Mouse (Mus musculus) myocyte (in vitro differentiated cells): Measurements from ENCODE around the gene Dmgdh. TPM values are rescaled to one million over a fixed set of nuclear protein-coding genes. Genes with fewer than 3 reads are reported as not detected.
A peak's percentile ranks its signal among the peaks of the same experiment; 100 is the strongest.

Source experiments
- H3K27me3 ChIP-seq: one replicate; pipeline ENCODE4 v1.6.1; 2011; ENCODE audit not compliant: control insufficient read depth, insufficient read depth, insufficient read length
- H3K36me3 ChIP-seq: one replicate; pipeline ENCODE4 v1.6.1; 2011; ENCODE audit not compliant: control insufficient read depth, insufficient read depth
- H3K4me2 ChIP-seq: one replicate; pipeline ENCODE4 v1.6.1; 2011; ENCODE audit warnings: low read depth, control low read depth
- H3K4me3 ChIP-seq: one replicate; pipeline ENCODE4 v1.5.1; 2011; ENCODE audit warnings: mild to moderate bottlenecking, control low read depth, moderate library complexity
- H3K79me2 ChIP-seq: one replicate; pipeline ENCODE4 v1.6.1; 2011; ENCODE audit not compliant: control insufficient read depth, insufficient read depth
- H3ac ChIP-seq: one replicate; pipeline ENCODE4 v1.6.1; 2011; ENCODE audit not compliant: control insufficient read depth, insufficient read length
- CEBPB ChIP-seq: IDR thresholded peaks from 2 replicates; pipeline ENCODE4 v1.6.1; 2011; ENCODE audit warnings: mild to moderate bottlenecking, moderate library complexity; ENCODE audit not compliant: poor library complexity, insufficient read depth, severe bottlenecking
- E2F4 ChIP-seq: IDR thresholded peaks from one replicate; pipeline ENCODE4 v1.6.1; 2011; ENCODE audit warnings: mild to moderate bottlenecking, control low read depth, moderate library complexity; ENCODE audit not compliant: insufficient read depth
- MAX ChIP-seq: IDR thresholded peaks from one replicate; pipeline ENCODE4 v1.6.1; 2011; ENCODE audit warnings: low read depth, mild to moderate bottlenecking, control low read depth
- MYOD1 ChIP-seq, 3 experiments: IDR thresholded peaks; one replicate each; pipeline ENCODE4 v1.6.1; 2011; ENCODE audit warnings: control low read depth in 2 of 3, low read depth in 2 of 3, mild to moderate bottlenecking in 2 of 3, moderate library complexity in 1 of 3; ENCODE audit not compliant: insufficient read length in 2 of 3, control insufficient read depth in 1 of 3
- MYOG ChIP-seq, 3 experiments: IDR thresholded peaks; one replicate each; pipeline ENCODE4 v1.6.1; 2011; ENCODE audit warnings: control low read depth in 2 of 3, low read depth in 2 of 3, mild to moderate bottlenecking in 2 of 3; ENCODE audit not compliant: insufficient read length in 2 of 3, control insufficient read depth in 1 of 3, insufficient read depth in 1 of 3
- POLR2A ChIP-seq: IDR thresholded peaks from one replicate; pipeline ENCODE4 v1.6.1; 2011; ENCODE audit warnings: low read depth, mild to moderate bottlenecking, control low read depth, moderate library complexity; ENCODE audit not compliant: insufficient read length
- POLR2AphosphoS2 ChIP-seq: IDR thresholded peaks from one replicate; pipeline ENCODE4 v1.6.1; 2011; ENCODE audit warnings: low read depth, control low read depth; ENCODE audit not compliant: insufficient read length
- REST ChIP-seq: IDR thresholded peaks from one replicate; pipeline ENCODE4 v1.6.1; 2011; ENCODE audit warnings: mild to moderate bottlenecking, control low read depth, moderate library complexity; ENCODE audit not compliant: insufficient read depth, insufficient read length
- SRF ChIP-seq: IDR thresholded peaks from one replicate; pipeline ENCODE4 v1.6.1; 2011; ENCODE audit warnings: low read depth; ENCODE audit not compliant: control insufficient read depth, insufficient read length
- TCF12 ChIP-seq: IDR thresholded peaks from one replicate; pipeline ENCODE4 v1.6.1; 2011; ENCODE audit warnings: mild to moderate bottlenecking, control low read depth; ENCODE audit not compliant: poor library complexity, insufficient read depth, severe bottlenecking
- TCF3 ChIP-seq: IDR thresholded peaks from one replicate; pipeline ENCODE4 v1.6.1; 2011; ENCODE audit warnings: low read depth, control low read depth; ENCODE audit not compliant: insufficient read length
- USF1 ChIP-seq: IDR thresholded peaks from one replicate; pipeline ENCODE4 v1.6.1; 2011; ENCODE audit warnings: low read depth, mild to moderate bottlenecking, control low read depth, moderate library complexity
- polyA plus RNA-seq: library from polyadenylated mRNA; unstranded; fragments of >200 nt; fragmentation: generic; extraction: Trizol; gene quantifications from one replicate; pipeline ENCODE4 v1.2.1, GENCODE M21; 2012; ENCODE audit warnings: missing spikeins

Dmgdh gene
- polyA plus RNA-seq, 1 experiment = not detected

DNA sequence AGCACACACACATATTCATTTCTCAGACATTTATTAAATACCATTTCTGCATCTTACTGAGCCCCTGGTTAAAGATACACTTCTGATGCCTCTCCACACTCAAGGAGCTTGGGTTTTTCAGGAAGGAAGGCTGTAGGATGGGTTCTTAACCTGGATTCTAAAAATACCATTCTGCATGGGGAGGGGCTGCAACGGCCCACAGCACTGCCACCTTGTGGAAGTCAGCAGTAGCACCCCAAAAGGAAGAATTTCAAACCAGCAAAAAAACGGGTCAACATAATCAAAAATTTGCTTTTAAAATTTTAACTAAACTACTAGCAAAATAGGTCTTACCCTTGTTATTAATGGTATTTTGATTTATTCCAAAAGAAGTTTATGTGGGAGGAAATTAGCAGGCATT is 50.0 kb downstream of the Dmgdh start:
- Histone ChIP-seq H3K27me3 (no peaks in the 10 kb centered on the region), H3K4me2 (no peak overlapping the region), H3K36me3 (no peaks in the 10 kb centered on the region), H3K4me3 (no peak overlapping the region), H3K79me2 (no peaks in the 10 kb centered on the region), H3ac (no peak overlapping the region)
- TF ChIP-seq POLR2AphosphoS2 = no peak
- TF ChIP-seq MYOD1 (IDR thresholded peaks at IDR 0.05; ENCODE audit: control insufficient read depth in 1 of 3, insufficient read length in 2 of 3, low read depth in 2 of 3) = no peak
- no peak for TF ChIP-seq USF1
- no peak for TF ChIP-seq MAX
- no peak for TF ChIP-seq POLR2A
- no peak for TF ChIP-seq TCF12
- no peak for TF ChIP-seq E2F4
- no peak for TF ChIP-seq CEBPB
- no peak for TF ChIP-seq REST

DNA sequence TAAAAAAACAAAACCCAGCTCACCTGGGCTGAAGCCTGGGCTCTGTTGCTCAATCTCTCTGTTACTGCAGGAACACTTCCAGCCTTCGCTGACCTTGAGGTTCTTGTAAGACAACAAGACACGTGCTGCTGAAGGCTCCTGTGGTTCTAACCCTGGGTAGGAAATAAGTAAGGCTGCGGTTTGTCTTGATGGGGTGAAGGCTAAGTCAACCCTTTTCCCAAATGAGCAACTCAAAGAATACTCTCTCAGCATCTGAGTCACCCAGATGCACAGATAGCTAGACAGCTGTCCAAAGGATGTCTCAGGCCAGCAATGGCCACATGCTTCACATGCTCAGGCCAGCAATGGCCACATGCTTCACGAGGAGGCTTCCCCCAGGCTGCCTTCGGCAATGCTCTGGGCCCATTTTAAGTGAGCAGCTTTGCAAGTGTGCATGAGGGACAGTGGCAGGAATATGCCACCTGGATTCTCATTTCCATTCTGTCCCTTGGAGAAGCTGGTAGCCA is 61.0 kb downstream of the Dmgdh start:
- TF ChIP-seq TCF12 (no peak), USF1 (peak; percentile 5), CEBPB (0 out of 2 replicates have a peak, but pooled peaks have one; percentile 40), MYOG (IDR thresholded peaks at IDR 0.05; ENCODE audit: control insufficient read depth in 1 of 3, insufficient read depth in 1 of 3, insufficient read length in 2 of 3, low read depth in 2 of 3) (peak in 1 of 3 experiments; percentile 62), MYOD1 (IDR thresholded peaks at IDR 0.05; ENCODE audit: control insufficient read depth in 1 of 3, insufficient read length in 2 of 3, low read depth in 2 of 3) (peak in 2 of 3 experiments; percentile 35 to 60), POLR2AphosphoS2 (no peak)
- no peak overlapping the region for H3K4me2 ChIP-seq
- H3K79me2 ChIP-seq = no peaks in the 10 kb centered on the region
- H3K36me3 ChIP-seq = no peaks in the 10 kb centered on the region
- H3K4me3 ChIP-seq = no peak overlapping the region
- H3ac ChIP-seq = no peak overlapping the region
- H3K27me3 ChIP-seq = no peaks in the 10 kb centered on the region

DNA sequence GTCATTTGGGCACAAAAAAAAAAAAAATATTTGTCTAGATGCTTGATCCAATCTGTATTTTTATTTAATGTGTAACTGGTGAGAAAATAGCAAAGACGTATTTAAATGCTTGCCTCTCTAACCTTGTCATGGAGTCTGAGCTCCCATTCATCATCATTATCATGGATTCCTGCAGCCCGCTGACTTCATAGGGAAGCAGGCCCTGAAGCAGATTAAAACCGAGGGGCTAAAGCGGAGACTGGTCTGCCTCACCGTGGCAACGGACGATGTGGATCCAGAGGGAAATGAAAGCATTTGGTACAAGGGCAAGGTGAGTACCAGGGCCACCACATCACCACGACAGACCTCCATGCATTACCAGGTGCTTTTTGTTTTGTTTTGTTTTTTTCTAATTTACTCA is 69.9 kb downstream of the Dmgdh start:
- peaks cover 13% of the 10 kb centered on the region for H3K27me3 ChIP-seq
- no peaks in the 10 kb centered on the region for H3K36me3 ChIP-seq
- no peak overlapping the region for H3ac ChIP-seq
- no peak for TF ChIP-seq E2F4
- no peak for TF ChIP-seq MYOD1 (IDR thresholded peaks at IDR 0.05; ENCODE audit: control insufficient read depth in 1 of 3, insufficient read length in 2 of 3, low read depth in 2 of 3)
- TF ChIP-seq POLR2AphosphoS2 = no peak
- no peak for TF ChIP-seq REST
- no peak for TF ChIP-seq USF1
- TF ChIP-seq SRF = no peak
- no peak for TF ChIP-seq TCF3
- TF ChIP-seq MYOG (IDR thresholded peaks at IDR 0.05; ENCODE audit: control insufficient read depth in 1 of 3, insufficient read depth in 1 of 3, insufficient read length in 2 of 3, low read depth in 2 of 3) = no peak
- no peak for TF ChIP-seq POLR2A
- no peak for TF ChIP-seq TCF12
- TF ChIP-seq CEBPB = no peak
- no peak for TF ChIP-seq MAX
- no peaks in the 10 kb centered on the region for H3K79me2 ChIP-seq
- no peak overlapping the region for H3K4me2 ChIP-seq
- H3K4me3 ChIP-seq = no peak overlapping the region

DNA sequence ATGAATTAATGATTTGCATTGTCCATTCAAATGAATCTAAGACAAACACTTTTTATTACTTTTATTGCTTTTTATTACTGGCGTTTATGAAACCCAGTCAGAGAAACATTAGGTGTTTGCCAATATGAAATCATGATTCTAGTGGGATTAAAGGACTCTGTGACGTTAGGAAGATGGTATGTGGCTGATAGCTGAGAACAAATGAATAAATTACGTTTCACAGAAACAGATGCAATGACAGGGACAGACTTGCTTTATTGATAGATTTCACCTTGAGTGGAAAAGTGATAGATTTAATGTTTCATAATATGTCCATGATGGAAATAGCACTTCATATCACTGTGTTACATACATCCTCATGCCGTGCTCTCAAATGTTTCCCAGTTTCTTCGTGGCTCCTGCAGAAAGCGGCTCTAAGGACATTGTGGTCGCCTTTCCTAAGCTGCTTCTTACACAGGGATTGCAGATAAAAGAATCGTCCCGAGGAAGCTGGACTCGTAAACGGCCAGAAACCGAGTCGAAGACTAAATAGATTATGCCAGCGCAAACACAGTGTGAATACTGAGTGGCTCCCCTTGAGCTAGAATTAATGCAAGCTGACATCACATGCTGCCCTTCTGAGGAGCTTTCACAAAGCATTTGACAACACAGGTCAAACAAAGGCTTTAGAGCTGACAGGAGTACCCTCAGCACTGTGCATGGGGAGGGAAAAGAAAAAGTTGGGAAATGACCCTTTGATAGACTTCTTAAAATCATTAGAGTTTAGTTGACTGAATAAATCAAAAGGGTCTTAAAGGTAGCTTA is 78.6 kb downstream of the Dmgdh start:
- H3K79me2 ChIP-seq = no peaks in the 10 kb centered on the region
- no peak overlapping the region for H3K4me2 ChIP-seq
- TF ChIP-seq CEBPB (no peak), SRF (no peak), MYOD1 (IDR thresholded peaks at IDR 0.05; ENCODE audit: control insufficient read depth in 1 of 3, insufficient read length in 2 of 3, low read depth in 2 of 3) (no peak), E2F4 (no peak), TCF12 (no peak), TCF3 (no peak), POLR2A (no peak), USF1 (no peak), REST (no peak), POLR2AphosphoS2 (no peak), MYOG (IDR thresholded peaks at IDR 0.05; ENCODE audit: control insufficient read depth in 1 of 3, insufficient read depth in 1 of 3, insufficient read length in 2 of 3, low read depth in 2 of 3) (no peak), MAX (no peak)
- H3K4me3 ChIP-seq = no peak overlapping the region
- H3ac ChIP-seq = no peak overlapping the region
- no peaks in the 10 kb centered on the region for H3K27me3 ChIP-seq
- no peaks in the 10 kb centered on the region for H3K36me3 ChIP-seq
